Mouse (Mus musculus) ES-E14 (cell line): ENCODE measurements around the gene Olfr1463.

Experiments
- CHD2 ChIP-seq: IDR thresholded peaks from 2 replicates; pipeline ENCODE4 v1.6.1; 2014; ENCODE audit warnings: mild to moderate bottlenecking, low read depth, low read length, inconsistent platforms
- ZC3H11A ChIP-seq: IDR thresholded peaks from 2 replicates; pipeline ENCODE4 v1.6.1; 2012; ENCODE audit warnings: low read depth, mild to moderate bottlenecking, inconsistent platforms, low read length, borderline replicate concordance
- ZNF384 ChIP-seq: IDR thresholded peaks from 2 replicates; pipeline ENCODE4 v1.6.1; 2012; ENCODE audit warnings: low read depth, low read length, inconsistent platforms

GRCm38 (mm10) chr19:13231028-13231427 lies at the start of gene Olfr1463:
- TF ChIP-seq ZC3H11A (no peak), ZNF384 (no peak), CHD2 (no peak)
